Mouse (Mus musculus) forebrain, embryonic 12.5 days (tissue): ENCODE data around the gene Adamtsl1. TPM values are rescaled to one million over a fixed set of nuclear protein-coding genes. Genes with fewer than 3 reads are reported as not detected.
A peak's percentile ranks its signal among the peaks of the same experiment; 100 is the strongest.

Experiments
- ATAC-seq: fragments of 200-750 bp; cut with Nextera tagmentation; 2 replicates; pipeline ENCODE4 v1.8.0; 2017; ENCODE audit warnings: moderate TSS enrichment; ENCODE audit not compliant: low FRiP score
- H3K27ac ChIP-seq: fragments of 300-500 bp; sonication (generic); 2 replicates; pipeline ENCODE4 v1.5.1; 2016; ENCODE audit warnings: mild to moderate bottlenecking
- H3K27me3 ChIP-seq: fragments of 300-500 bp; sonication (generic); 2 replicates; pipeline ENCODE4 v1.6.1; 2016; ENCODE audit warnings: mild to moderate bottlenecking
- H3K36me3 ChIP-seq: fragments of 300-500 bp; sonication (generic); replicated peaks from 2 replicates; pipeline ENCODE4 v1.6.1; 2016; ENCODE audit warnings: mild to moderate bottlenecking
- H3K4me1 ChIP-seq: fragments of 300-500 bp; sonication (generic); 2 replicates; pipeline ENCODE4 v1.6.1; 2016
- H3K4me2 ChIP-seq: fragments of 300-500 bp; sonication (generic); 2 replicates; pipeline ENCODE4 v1.6.1; 2016; ENCODE audit warnings: mild to moderate bottlenecking, moderate library complexity
- H3K4me3 ChIP-seq: fragments of 300-500 bp; sonication (generic); replicated peaks from 2 replicates; pipeline ENCODE4 v1.5.1; 2016; ENCODE audit warnings: mild to moderate bottlenecking
- H3K9ac ChIP-seq: fragments of 300-500 bp; sonication (generic); 2 replicates; pipeline ENCODE4 v1.6.1; 2016; ENCODE audit warnings: mild to moderate bottlenecking
- H3K9me3 ChIP-seq: fragments of 300-500 bp; sonication (generic); 2 replicates; pipeline ENCODE4 v1.6.1; 2016
- WGBS: fragments of 180-500 bp; shearing (Covaris S2); methylation state at CpG from one replicate; pipeline ENCODE4 v1.1.7; 2016; 5-methylcytosine and 5-hydroxymethylcytosine counted together
- polyA plus RNA-seq: library from polyadenylated mRNA; unstranded; fragments of >200 nt; fragmentation: Nextera tagmentation; extraction: Ambion mirVana; gene quantifications from 2 replicates; pipeline ENCODE4 v1.2.1, GENCODE M21; 2016

Gene Adamtsl1
- polyA plus RNA-seq, 1 experiment from 2014 or later: 11.6 TPM

- no peak overlapping the region for H3K4me2 ChIP-seq
- no peaks in the 10 kb centered on the region for H3K9me3 ChIP-seq
- H3K27me3 ChIP-seq: 0 out of 2 replicates have a peak, but pooled peaks cover 4% of the 10 kb centered on the region
- H3K27ac ChIP-seq: no peak overlapping the region
- WGBS: 90% methylated on average over 1 of the region's 1 CpGs
- no peak overlapping the region for H3K4me3 ChIP-seq
- H3K4me1 ChIP-seq: no peaks in the 10 kb centered on the region
- H3K9ac ChIP-seq: no peak overlapping the region
- ATAC-seq: no peak
- no peaks in the 10 kb centered on the region for H3K36me3 ChIP-seq
Measured at GRCm38 (mm10) chr4:85695237-85695636, 181.3 kb downstream of the Adamtsl1 start.

- H3K9me3 ChIP-seq: no peaks in the 10 kb centered on the region
- peaks cover 16% of the 10 kb centered on the region for H3K4me1 ChIP-seq
- WGBS: 13% methylated on average over 7 of the region's 7 CpGs
- peaks cover 62% of the 10 kb centered on the region for H3K27me3 ChIP-seq
- 0 out of 2 replicates have a peak overlapping the region, but pooled peaks have one; percentile 42 for H3K27ac ChIP-seq
- H3K36me3 ChIP-seq: no peaks in the 10 kb centered on the region
- ATAC-seq: peak; percentile 91
- H3K4me3 ChIP-seq: no peak overlapping the region
- H3K9ac ChIP-seq: no peak overlapping the region
- no peak overlapping the region for H3K4me2 ChIP-seq
Measured at GRCm38 (mm10) chr4:85707352-85708057, 193.5 kb downstream of the Adamtsl1 start.

GRCm38 (mm10) chr4:85709636-85710035 lies 195.7 kb downstream of the Adamtsl1 start:
- H3K4me2 ChIP-seq: no peak overlapping the region
- H3K9me3 ChIP-seq: no peaks in the 10 kb centered on the region
- H3K27ac ChIP-seq: no peak overlapping the region
- 100% methylated on average over 2 of the region's 2 CpGs for WGBS
- no peaks in the 10 kb centered on the region for H3K36me3 ChIP-seq
- H3K4me3 ChIP-seq: no peak overlapping the region
- H3K4me1 ChIP-seq: peaks cover 16% of the 10 kb centered on the region
- no peak overlapping the region for H3K9ac ChIP-seq
- peaks cover 57% of the 10 kb centered on the region for H3K27me3 ChIP-seq
- ATAC-seq: no peak

- H3K27ac ChIP-seq: no peak overlapping the region
- H3K4me3 ChIP-seq: no peak overlapping the region
- H3K4me1 ChIP-seq: no peaks in the 10 kb centered on the region
- no peaks in the 10 kb centered on the region for H3K36me3 ChIP-seq
- ATAC-seq: no peak
- H3K9ac ChIP-seq: no peak overlapping the region
- H3K4me2 ChIP-seq: no peak overlapping the region
- peaks cover 9% of the 10 kb centered on the region for H3K27me3 ChIP-seq
- no peaks in the 10 kb centered on the region for H3K9me3 ChIP-seq
- WGBS: 93% methylated on average over 3 of the region's 3 CpGs
Measured at GRCm38 (mm10) chr4:85724999-85725398, 211.0 kb downstream of the Adamtsl1 start.

- Histone ChIP-seq H3K9me3 (no peaks in the 10 kb centered on the region; the same call in 1 of the 2 replicates), H3K27ac (no peak overlapping the region), H3K4me3 (no peak overlapping the region), H3K4me2 (no peak overlapping the region), H3K27me3 (peaks cover 11% of the 10 kb centered on the region), H3K4me1 (no peaks in the 10 kb centered on the region), H3K9ac (no peak overlapping the region), H3K36me3 (no peaks in the 10 kb centered on the region)
- WGBS: 90% methylated on average over 2 of the region's 2 CpGs
- no peak for ATAC-seq
Measured at GRCm38 (mm10) chr4:85727731-85728130, 213.8 kb downstream of the Adamtsl1 start.

GRCm38 (mm10) chr4:85728416-85728815 lies 214.4 kb downstream of the Adamtsl1 start:
- no peaks in the 10 kb centered on the region for H3K36me3 ChIP-seq
- H3K27ac ChIP-seq: no peak overlapping the region
- H3K27me3 ChIP-seq: peaks cover 14% of the 10 kb centered on the region
- no peak overlapping the region for H3K9ac ChIP-seq
- H3K9me3 ChIP-seq: no peaks in the 10 kb centered on the region; the same call in 1 of the 2 replicates
- WGBS: 74% methylated on average over 1 of the region's 1 CpGs
- no peak for ATAC-seq
- no peak overlapping the region for H3K4me3 ChIP-seq
- H3K4me2 ChIP-seq: no peak overlapping the region
- H3K4me1 ChIP-seq: no peaks in the 10 kb centered on the region

- Histone ChIP-seq H3K27me3 (peaks cover 65% of the 10 kb centered on the region), H3K27ac (no peak overlapping the region), H3K36me3 (no peaks in the 10 kb centered on the region), H3K4me2 (no peak overlapping the region), H3K9me3 (no peaks in the 10 kb centered on the region), H3K4me1 (peaks cover 16% of the 10 kb centered on the region), H3K4me3 (no peak overlapping the region), H3K9ac (no peak overlapping the region)
- 78% methylated on average over 4 of the region's 4 CpGs for WGBS
- no peak for ATAC-seq
Measured at GRCm38 (mm10) chr4:85740478-85740877, 226.5 kb downstream of the Adamtsl1 start.

- Histone ChIP-seq H3K27me3 (peaks cover 65% of the 10 kb centered on the region), H3K4me2 (no peak overlapping the region), H3K36me3 (no peaks in the 10 kb centered on the region), H3K27ac (no peak overlapping the region), H3K4me3 (no peak overlapping the region), H3K9ac (no peak overlapping the region), H3K4me1 (peaks cover 16% of the 10 kb centered on the region), H3K9me3 (no peaks in the 10 kb centered on the region)
- 2% methylated on average over 3 of the region's 3 CpGs for WGBS
- peak; percentile 87 for ATAC-seq
Measured at GRCm38 (mm10) chr4:85741825-85742391, 227.9 kb downstream of the Adamtsl1 start.

GRCm38 (mm10) chr4:85743427-85743826 lies 229.5 kb downstream of the Adamtsl1 start:
- H3K27ac ChIP-seq: no peak overlapping the region
- 77% methylated on average over 1 of the region's 1 CpGs for WGBS
- H3K4me1 ChIP-seq: peaks cover 16% of the 10 kb centered on the region
- H3K4me3 ChIP-seq: no peak overlapping the region
- H3K27me3 ChIP-seq: peaks cover 58% of the 10 kb centered on the region
- ATAC-seq: no peak
- H3K36me3 ChIP-seq: no peaks in the 10 kb centered on the region
- H3K9ac ChIP-seq: no peak overlapping the region
- no peak overlapping the region for H3K4me2 ChIP-seq
- H3K9me3 ChIP-seq: no peaks in the 10 kb centered on the region

GRCm38 (mm10) chr4:85762684-85763083 lies 248.7 kb downstream of the Adamtsl1 start:
- H3K4me2 ChIP-seq: no peak overlapping the region
- H3K9me3 ChIP-seq: no peaks in the 10 kb centered on the region
- no peaks in the 10 kb centered on the region for H3K36me3 ChIP-seq
- H3K9ac ChIP-seq: no peak overlapping the region
- H3K4me1 ChIP-seq: peaks cover 10% of the 10 kb centered on the region; the same call in 1 of the 2 replicates
- H3K4me3 ChIP-seq: no peak overlapping the region
- H3K27ac ChIP-seq: no peak overlapping the region
- no peaks in the 10 kb centered on the region for H3K27me3 ChIP-seq
- 72% methylated on average over 3 of the region's 3 CpGs for WGBS
- no peak for ATAC-seq

- Histone ChIP-seq H3K4me1 (peaks cover 15% of the 10 kb centered on the region), H3K9me3 (no peaks in the 10 kb centered on the region), H3K4me2 (no peak overlapping the region), H3K27ac (no peak overlapping the region), H3K27me3 (no peaks in the 10 kb centered on the region), H3K36me3 (no peaks in the 10 kb centered on the region), H3K4me3 (no peak overlapping the region), H3K9ac (no peak overlapping the region)
- 63% methylated on average over 5 of the region's 5 CpGs for WGBS
- ATAC-seq: peak; percentile 61
Measured at GRCm38 (mm10) chr4:85763161-85764014, 249.4 kb downstream of the Adamtsl1 start.

GRCm38 (mm10) chr4:85764015-85764450 lies 250.1 kb downstream of the Adamtsl1 start:
- Histone ChIP-seq H3K4me2 (no peak overlapping the region), H3K9me3 (no peaks in the 10 kb centered on the region), H3K9ac (no peak overlapping the region), H3K4me1 (peaks cover 15% of the 10 kb centered on the region), H3K27me3 (no peaks in the 10 kb centered on the region), H3K27ac (no peak overlapping the region), H3K36me3 (no peaks in the 10 kb centered on the region), H3K4me3 (no peak overlapping the region)
- no peak for ATAC-seq
- WGBS: 93% methylated on average over 14 of the region's 14 CpGs
